Mouse (Mus musculus): ENCODE results near the gene Inhba. TPM values are rescaled to one million over a fixed set of nuclear protein-coding genes. Genes with fewer than 3 reads are reported as not detected.

The Inhba gene
- polyA plus RNA-seq, 1 experiment from 2014 or later, result 14.8 TPM

- Histone ChIP-seq H3K9ac (no peak overlapping the region), H3K4me1 (0 out of 2 replicates have a peak, but pooled peaks cover 2% of the 10 kb centered on the region), H3K27ac (no peak overlapping the region), H3K4me3 (no peak overlapping the region), H3K36me3 (no peaks in the 10 kb centered on the region), H3K4me2 (replicated peaks) (no peak overlapping the region), H3K27me3 (0 out of 2 replicates have a peak, but pooled peaks cover 1% of the 10 kb centered on the region), H3K9me3 (no peaks in the 10 kb centered on the region)
- 55% methylated on average over 13 of the region's 13 CpGs for WGBS
- peak; percentile 47; the same call in 1 of the 2 replicates for ATAC-seq (ENCODE audit: insufficient number of reproducible peaks, insufficient read depth, low FRiP score, low TSS enrichment)
These were observed 11.7 kb downstream of the Inhba start for GRCm38 (mm10) chr13:16023070-16024039.

GRCm38 (mm10) chr13:16030557-16031057 is 19.0 kb downstream of the Inhba start:
- no peaks in the 10 kb centered on the region for H3K27me3 ChIP-seq
- no peaks in the 10 kb centered on the region for H3K9me3 ChIP-seq
- no peak overlapping the region for H3K9ac ChIP-seq
- no peak for ATAC-seq (ENCODE audit: insufficient number of reproducible peaks, insufficient read depth, low FRiP score, low TSS enrichment)
- H3K36me3 ChIP-seq, result no peaks in the 10 kb centered on the region
- H3K27ac ChIP-seq, result no peak overlapping the region
- no peak overlapping the region for H3K4me3 ChIP-seq
- H3K4me2 ChIP-seq (replicated peaks), result no peak overlapping the region
- 73% methylated on average over 5 of the region's 5 CpGs for WGBS
- H3K4me1 ChIP-seq, result no peaks in the 10 kb centered on the region

GRCm38 (mm10) chr13:16032425-16032824 is 20.8 kb downstream of the Inhba start:
- no peaks in the 10 kb centered on the region for H3K9me3 ChIP-seq
- H3K4me3 ChIP-seq, result no peak overlapping the region
- ATAC-seq (ENCODE audit: insufficient number of reproducible peaks, insufficient read depth, low FRiP score, low TSS enrichment), result no peak
- no peaks in the 10 kb centered on the region for H3K27me3 ChIP-seq
- no peak overlapping the region for H3K9ac ChIP-seq
- H3K27ac ChIP-seq, result no peak overlapping the region
- no peaks in the 10 kb centered on the region for H3K4me1 ChIP-seq
- no peaks in the 10 kb centered on the region for H3K36me3 ChIP-seq
- H3K4me2 ChIP-seq (replicated peaks), result no peak overlapping the region

- no peak overlapping the region for H3K4me3 ChIP-seq
- no peaks in the 10 kb centered on the region for H3K4me1 ChIP-seq
- no peak overlapping the region for H3K27ac ChIP-seq
- no peaks in the 10 kb centered on the region for H3K27me3 ChIP-seq
- H3K9me3 ChIP-seq, result no peaks in the 10 kb centered on the region
- no peak for ATAC-seq (ENCODE audit: insufficient number of reproducible peaks, insufficient read depth, low FRiP score, low TSS enrichment)
- no peak overlapping the region for H3K9ac ChIP-seq
- no peak overlapping the region for H3K4me2 ChIP-seq (replicated peaks)
- 60% methylated on average over 6 of the region's 6 CpGs for WGBS
- H3K36me3 ChIP-seq, result no peaks in the 10 kb centered on the region
These were observed 21.4 kb downstream of the Inhba start for GRCm38 (mm10) chr13:16032935-16033592.

- Histone ChIP-seq H3K9me3 (no peaks in the 10 kb centered on the region), H3K4me1 (no peaks in the 10 kb centered on the region), H3K27me3 (no peaks in the 10 kb centered on the region), H3K4me3 (no peak overlapping the region), H3K36me3 (no peaks in the 10 kb centered on the region), H3K9ac (no peak overlapping the region), H3K27ac (no peak overlapping the region), H3K4me2 (replicated peaks) (no peak overlapping the region)
- WGBS, result 94% methylated on average over 2 of the region's 2 CpGs
- ATAC-seq (ENCODE audit: insufficient number of reproducible peaks, insufficient read depth, low FRiP score, low TSS enrichment), result no peak
These were observed 57.4 kb downstream of the Inhba start for GRCm38 (mm10) chr13:16069079-16069478.

GRCm38 (mm10) chr13:16077276-16077675 is 65.6 kb downstream of the Inhba start:
- Histone ChIP-seq H3K36me3 (no peaks in the 10 kb centered on the region), H3K27ac (no peak overlapping the region), H3K9ac (no peak overlapping the region), H3K4me3 (no peak overlapping the region), H3K4me2 (replicated peaks) (no peak overlapping the region), H3K9me3 (no peaks in the 10 kb centered on the region), H3K4me1 (0 out of 2 replicates have a peak, but pooled peaks cover 2% of the 10 kb centered on the region), H3K27me3 (no peaks in the 10 kb centered on the region)
- ATAC-seq (ENCODE audit: insufficient number of reproducible peaks, insufficient read depth, low FRiP score, low TSS enrichment), result no peak
- 79% methylated on average over 5 of the region's 5 CpGs for WGBS

GRCm38 (mm10) chr13:16078216-16078731 is 66.6 kb downstream of the Inhba start:
- Histone ChIP-seq H3K27ac (no peak overlapping the region), H3K4me2 (replicated peaks) (no peak overlapping the region), H3K4me1 (0 out of 2 replicates have a peak, but pooled peaks cover 2% of the 10 kb centered on the region), H3K9me3 (no peaks in the 10 kb centered on the region), H3K4me3 (no peak overlapping the region), H3K9ac (no peak overlapping the region), H3K36me3 (no peaks in the 10 kb centered on the region), H3K27me3 (no peaks in the 10 kb centered on the region)
- 74% methylated on average over 7 of the region's 7 CpGs for whole genome bisulfite sequencing
- no peak for ATAC-seq (ENCODE audit: insufficient number of reproducible peaks, insufficient read depth, low FRiP score, low TSS enrichment)

- Histone ChIP-seq H3K4me2 (replicated peaks) (no peak overlapping the region), H3K4me3 (no peak overlapping the region), H3K4me1 (0 out of 2 replicates have a peak, but pooled peaks cover 2% of the 10 kb centered on the region), H3K27me3 (no peaks in the 10 kb centered on the region), H3K36me3 (no peaks in the 10 kb centered on the region), H3K27ac (no peak overlapping the region), H3K9ac (no peak overlapping the region), H3K9me3 (no peaks in the 10 kb centered on the region)
- WGBS, result 34% methylated on average over 2 of the region's 2 CpGs
- ATAC-seq (ENCODE audit: insufficient number of reproducible peaks, insufficient read depth, low FRiP score, low TSS enrichment), result no peak
These were observed 68.6 kb downstream of the Inhba start for GRCm38 (mm10) chr13:16080205-16080604.
